Mouse (Mus musculus) spleen, postnatal 4 days (tissue): ENCODE measurements at regions not wholly inside any gene's neighbourhood (a gene's known extent, or its start where the extent isn't known, plus 50 kb on each side); places are given as distances from the start of the nearest gene placed in this dataset.

Source experiments
- DNase-seq, 2 experiments: peaks; one replicate each; pipeline ENCODE4 v3.0.0; 2022; ENCODE audit warnings: low spot score in 2 of 2

GRCm38 (mm10) chr7:116857141-116857540 lies 353.0 kb downstream of the Nucb2 start:
- DNase-seq, result no peak

- no peak for DNase-seq
These were observed 353.6 kb downstream of the Nucb2 start for GRCm38 (mm10) chr7:116857744-116858143.

- no peak for DNase-seq
These were observed 378.2 kb downstream of the Nucb2 start for GRCm38 (mm10) chr7:116882268-116882964.

GRCm38 (mm10) chr7:116893846-116894245 lies 389.7 kb downstream of the Nucb2 start:
- DNase-seq, result no peak

- no peak for DNase-seq
These were observed 411.6 kb downstream of the Nucb2 start for GRCm38 (mm10) chr7:116915797-116916196.

GRCm38 (mm10) chr7:116917921-116918670 lies 413.9 kb downstream of the Nucb2 start:
- DNase-seq, result peak in 1 of 2 experiments; percentile 20

GRCm38 (mm10) chr7:116946448-116946847 lies 434.3 kb upstream of the Xylt1 start:
- DNase-seq, result peak in 1 of 2 experiments; percentile 16

GRCm38 (mm10) chr7:116959196-116959895 lies 421.4 kb upstream of the Xylt1 start:
- no peak for DNase-seq

- no peak for DNase-seq
These were observed 416.9 kb upstream of the Xylt1 start for GRCm38 (mm10) chr7:116963839-116964238.

- DNase-seq, result no peak
These were observed 389.4 kb upstream of the Xylt1 start for GRCm38 (mm10) chr7:116991351-116991750.

GRCm38 (mm10) chr7:116992166-116992565 lies 388.6 kb upstream of the Xylt1 start:
- DNase-seq, result no peak

- DNase-seq, result no peak
These were observed 385.0 kb upstream of the Xylt1 start for GRCm38 (mm10) chr7:116995770-116996169.

- no peak for DNase-seq
These were observed 377.6 kb upstream of the Xylt1 start for GRCm38 (mm10) chr7:117003167-117003566.

GRCm38 (mm10) chr7:117018349-117018748 lies 362.4 kb upstream of the Xylt1 start:
- no peak for DNase-seq

- no peak for DNase-seq
These were observed 359.1 kb upstream of the Xylt1 start for GRCm38 (mm10) chr7:117021716-117022115.

- no peak for DNase-seq
These were observed 335.9 kb upstream of the Xylt1 start for GRCm38 (mm10) chr7:117044926-117045325.

- DNase-seq, result no peak
These were observed 331.5 kb upstream of the Xylt1 start for GRCm38 (mm10) chr7:117049249-117049648.

- no peak for DNase-seq
These were observed 315.0 kb upstream of the Xylt1 start for GRCm38 (mm10) chr7:117065771-117066170.

GRCm38 (mm10) chr7:117090911-117091550 lies 289.7 kb upstream of the Xylt1 start:
- DNase-seq, result no peak

GRCm38 (mm10) chr7:117092860-117093259 lies 287.9 kb upstream of the Xylt1 start:
- no peak for DNase-seq

- DNase-seq, result no peak
These were observed 283.2 kb upstream of the Xylt1 start for GRCm38 (mm10) chr7:117097618-117098017.

- DNase-seq, result no peak
These were observed 281.7 kb upstream of the Xylt1 start for GRCm38 (mm10) chr7:117099041-117099440.
